Mouse (Mus musculus) olfactory bulb, adult 2 months (tissue): ENCODE results near the gene Apbb1ip.

Experiments
- CTCF ChIP-seq: fragments of 200-500 bp; IDR thresholded peaks from 2 replicates; pipeline ENCODE4 v1.5.1; 2012; ENCODE audit warnings: low read depth, mild to moderate bottlenecking, low read length, moderate library complexity; ENCODE audit not compliant: insufficient read depth
- POLR2A ChIP-seq: fragments of 200-500 bp; IDR thresholded peaks from 2 replicates; pipeline ENCODE4 v1.6.1; 2012; ENCODE audit warnings: mild to moderate bottlenecking, low read depth, low read length, moderate library complexity; ENCODE audit not compliant: insufficient read depth

GRCm38 (mm10) chr2:22790435-22790834, 16.5 kb downstream of the Apbb1ip start:
- TF ChIP-seq CTCF: no peak
- TF ChIP-seq POLR2A: no peak
